ENCODE assay signal across 9 mouse cellular contexts in genomic region chr9:64638250-64638649, GRCm38 (mm10).
DNase-seq lines count a peak whose midpoint lies in the region; ATAC-seq and TF ChIP-seq lines count a peak whose summit lies in the region.
"Had no signal": no experiment of that assay in that cellular context is flagged by ENCODE, and none has a peak within 500 bp of the region (broad histone marks: within the 10 kb centered on the region; RNA-seq: fewer than 3 reads in every experiment).

No protein-coding gene starts in this region.

- no peak overlapping the region for H3K9ac ChIP-seq in heart, embryonic 12.5 days
- H3K9ac ChIP-seq in kidney, embryonic 15.5 days = no peak overlapping the region
- no peak overlapping the region for H3K9ac ChIP-seq in lung, postnatal 0 days (replicated peaks; ENCODE audit: low read depth)
- H3K9ac ChIP-seq in stomach, postnatal 0 days (ENCODE audit: low read length) = no peak overlapping the region; the same call in 1 of the 2 replicates

- no peaks in the 10 kb centered on the region for H3K9me3 ChIP-seq in heart, embryonic 12.5 days (replicated peaks)
- no peaks in the 10 kb centered on the region for H3K9me3 ChIP-seq in kidney, embryonic 15.5 days (replicated peaks)
- H3K9me3 ChIP-seq in lung, postnatal 0 days (ENCODE audit: low read length) = no peaks in the 10 kb centered on the region
- H3K9me3 ChIP-seq in stomach, postnatal 0 days (ENCODE audit: control insufficient read depth, low read length) = no peaks in the 10 kb centered on the region

- 3% methylated on average over 22 of the region's 22 CpGs for WGBS in heart, embryonic 12.5 days
- 3% methylated on average over 22 of the region's 22 CpGs for WGBS in kidney, embryonic 15.5 days
- WGBS in lung, postnatal 0 days = 3% methylated on average over 22 of the region's 22 CpGs
- 4% methylated on average over 22 of the region's 22 CpGs for WGBS in stomach, postnatal 0 days

- no peak for TF ChIP-seq EP300 in lung, postnatal 0 days (IDR thresholded peaks at IDR 0.05)
- TF ChIP-seq EP300 in stomach, postnatal 0 days (optimal IDR thresholded peaks at IDR 0.05) = no peak

- H3K4me3 ChIP-seq in heart, embryonic 12.5 days = peak overlapping the region; percentile 30
- peak overlapping the region; percentile 24 for H3K4me3 ChIP-seq in kidney, embryonic 15.5 days (replicated peaks)
- no peak overlapping the region for H3K4me3 ChIP-seq in lung, postnatal 0 days (ENCODE audit: low read depth, low read length)
- no peak overlapping the region for H3K4me3 ChIP-seq in stomach, postnatal 0 days (ENCODE audit: low read depth, low read length)

- 0 out of 2 replicates have a peak, but pooled peaks cover 4% of the 10 kb centered on the region for H3K4me1 ChIP-seq in heart, embryonic 12.5 days (replicated peaks)
- H3K4me1 ChIP-seq in kidney, embryonic 15.5 days = peaks cover 24% of the 10 kb centered on the region
- no peaks in the 10 kb centered on the region for H3K4me1 ChIP-seq in lung, postnatal 0 days (ENCODE audit: insufficient read depth, low read depth, low read length)
- H3K4me1 ChIP-seq in stomach, postnatal 0 days (replicated peaks; ENCODE audit: control insufficient read depth, insufficient read depth) = no peaks in the 10 kb centered on the region

- no peak for TF ChIP-seq CTCF in lung, postnatal 0 days (IDR thresholded peaks at IDR 0.05)
- no peak for TF ChIP-seq CTCF in stomach, postnatal 0 days (IDR thresholded peaks at IDR 0.05; ENCODE audit: low read depth)

- H3K27me3 ChIP-seq in heart, embryonic 12.5 days (replicated peaks) = peaks cover 58% of the 10 kb centered on the region
- peaks cover 31% of the 10 kb centered on the region; the same call in 1 of the 2 replicates for H3K27me3 ChIP-seq in kidney, embryonic 15.5 days
- 0 out of 2 replicates have a peak, but pooled peaks cover 2% of the 10 kb centered on the region for H3K27me3 ChIP-seq in lung, postnatal 0 days (replicated peaks; ENCODE audit: insufficient read depth, low read length)
- no peaks in the 10 kb centered on the region for H3K27me3 ChIP-seq in stomach, postnatal 0 days (ENCODE audit: control insufficient read depth, insufficient read depth, low read length)
- H3K27me3 ChIP-seq: Patski had no signal

- peak; percentile 35 to 39 for DNase-seq in right cerebral cortex, postnatal 10 days (ENCODE audit: low spot score in 2 of 2)
- DNase-seq in right cerebral cortex, postnatal 25 days = no peak
- peak; percentile 31 for DNase-seq in embryo, embryonic 9.5 days (ENCODE audit: extremely low spot score)
- peak; percentile 15 for DNase-seq in lung, postnatal 0 days (ENCODE audit: low spot score)
- DNase-seq in stomach, postnatal 0 days (ENCODE audit: low spot score) = peak; percentile 66
- no peak for DNase-seq in left cerebral cortex, adult 9 months (ENCODE audit: low spot score in 2 of 2)

- no peaks in the 10 kb centered on the region for H3K36me3 ChIP-seq in heart, embryonic 12.5 days
- no peaks in the 10 kb centered on the region for H3K36me3 ChIP-seq in kidney, embryonic 15.5 days
- no peaks in the 10 kb centered on the region for H3K36me3 ChIP-seq in lung, postnatal 0 days (ENCODE audit: insufficient read depth, low read length)
- H3K36me3 ChIP-seq in stomach, postnatal 0 days (ENCODE audit: control insufficient read depth, insufficient read depth, low read length) = no peaks in the 10 kb centered on the region

- no peak for ATAC-seq in heart, embryonic 12.5 days (ENCODE audit: insufficient number of reproducible peaks, low FRiP score)
- peak; percentile 52; the same call in 1 of the 2 replicates for ATAC-seq in kidney, embryonic 15.5 days (replicated peaks; ENCODE audit: low FRiP score)
- no peak; the same call in 1 of the 2 replicates for ATAC-seq in lung, postnatal 0 days
- 0 out of 2 replicates have a peak, but pooled peaks have one; percentile 46 for ATAC-seq in stomach, postnatal 0 days (ENCODE audit: low FRiP score, low TSS enrichment)
- ATAC-seq: Patski had no signal

- no peak overlapping the region for H3K27ac ChIP-seq in heart, embryonic 12.5 days (ENCODE audit: poor library complexity, severe bottlenecking)
- no peak overlapping the region for H3K27ac ChIP-seq in kidney, embryonic 15.5 days
- H3K27ac ChIP-seq in lung, postnatal 0 days (ENCODE audit: low read length) = no peak overlapping the region
- no peak overlapping the region for H3K27ac ChIP-seq in stomach, postnatal 0 days (replicated peaks)

- H3K4me2 ChIP-seq in heart, embryonic 12.5 days = peak overlapping the region; percentile 60
- peak overlapping the region; percentile 59 for H3K4me2 ChIP-seq in kidney, embryonic 15.5 days
- peak overlapping the region; percentile 33 for H3K4me2 ChIP-seq in lung, postnatal 0 days (replicated peaks; ENCODE audit: low read depth, low read length)
- peak overlapping the region; percentile 41 for H3K4me2 ChIP-seq in stomach, postnatal 0 days (replicated peaks; ENCODE audit: low read depth)

Comparison
In these comparisons a context has a peak if more than half of its experiments do, and no peak if none do; other contexts are left out.
1. DNase-seq: peak in right cerebral cortex, postnatal 10 days (2 of 2), embryo, embryonic 9.5 days (single experiment), lung, postnatal 0 days (single experiment) and stomach, postnatal 0 days (single experiment); none in right cerebral cortex, postnatal 25 days (single experiment) and left cerebral cortex, adult 9 months (0 of 2).
2. ATAC-seq: peak in kidney, embryonic 15.5 days (single experiment) and stomach, postnatal 0 days (single experiment); none in heart, embryonic 12.5 days (single experiment) and lung, postnatal 0 days (single experiment).
3. H3K4me3 ChIP-seq: peak in heart, embryonic 12.5 days (single experiment) and kidney, embryonic 15.5 days (single experiment); none in lung, postnatal 0 days (single experiment) and stomach, postnatal 0 days (single experiment).
4. Peak in every context shown above with its lines, with median percentiles within 50 percentile points of each other: H3K4me2 ChIP-seq.